Mouse (Mus musculus) heart, adult 2 months (tissue): ENCODE results near the gene Gpr156.

Experiments
- CTCF ChIP-seq: fragments of 200-600 bp; IDR thresholded peaks from 2 replicates; pipeline ENCODE4 v1.8.1; 2022; ENCODE audit warnings: antibody characterized with exemption, mild to moderate bottlenecking, moderate library complexity
- EP300 ChIP-seq: fragments of 200-500 bp; IDR thresholded peaks from 2 replicates; pipeline ENCODE4 v1.6.1; 2011; ENCODE audit warnings: low read depth, low read length, control low read depth; ENCODE audit not compliant: insufficient read depth

GRCm38 (mm10) chr16:37953186-37953585 lies 36.9 kb downstream of the Gpr156 start:
- TF ChIP-seq EP300: no peak
- no peak for TF ChIP-seq CTCF
